Mouse (Mus musculus) splenic B cell, adult 2 months (primary cell): Measurements from ENCODE around the gene Adprhl2.

Experiments
- DNase-seq: peaks from one replicate; pipeline ENCODE4 v3.0.0-alpha.2; 2011; ENCODE audit warnings: low read depth, low spot score
- H3K27me3 ChIP-seq: 2 replicates; pipeline ENCODE4 v1.6.1; 2012; ENCODE audit warnings: mild to moderate bottlenecking, low read length, moderate library complexity, mixed read lengths; ENCODE audit not compliant: control insufficient read depth, poor library complexity, insufficient read depth, severe bottlenecking
- H3K36me3 ChIP-seq: 2 replicates; pipeline ENCODE4 v1.6.1; 2012; ENCODE audit warnings: mild to moderate bottlenecking, low read length, moderate library complexity, mixed read lengths; ENCODE audit not compliant: control insufficient read depth, poor library complexity, insufficient read depth, severe bottlenecking

Gene Adprhl2

DNA sequence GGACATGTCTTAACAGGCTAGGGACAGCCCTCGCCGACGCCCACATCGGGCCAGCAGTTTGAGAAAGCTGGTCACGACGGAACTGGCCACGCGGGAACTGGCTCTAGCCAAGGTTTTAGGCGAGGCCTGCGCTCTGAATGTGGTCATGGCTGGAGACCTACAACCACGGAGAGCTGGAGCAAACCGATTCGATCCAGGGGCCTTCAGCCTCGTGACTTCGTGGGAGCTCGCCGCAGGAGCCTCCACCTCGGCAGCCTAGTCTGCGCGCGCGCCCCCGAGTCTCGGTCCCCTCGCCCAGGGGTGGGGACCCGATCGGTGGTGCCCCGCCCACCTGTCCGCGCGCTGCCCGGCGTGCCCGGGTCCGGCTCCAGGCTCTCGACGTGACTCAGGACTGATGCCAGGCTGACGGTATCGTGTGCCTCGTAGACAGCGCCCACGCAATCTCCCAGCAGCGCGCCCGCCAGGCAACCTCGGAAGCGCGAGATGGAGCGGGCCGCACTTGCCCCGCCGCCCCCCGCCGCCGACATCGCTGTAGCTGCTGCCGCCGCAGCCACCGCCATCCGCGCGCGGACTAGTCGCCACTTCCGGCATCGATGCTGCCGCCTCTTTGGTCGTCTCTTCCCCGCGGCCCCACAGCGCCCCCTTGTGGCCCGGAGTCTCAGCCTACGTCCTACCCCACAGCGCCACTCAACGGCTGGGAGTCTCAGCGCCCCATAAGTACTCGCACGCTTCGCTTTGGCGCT, at the start of gene Adprhl2:
Gene Adprhl2, minus strand, starts transcription at position 593 of the 743 bp plus-strand sequence.
- peak; percentile 98 for DNase-seq
- H3K27me3 ChIP-seq: no peaks in the 10 kb centered on the region
- no peaks in the 10 kb centered on the region for H3K36me3 ChIP-seq

DNA sequence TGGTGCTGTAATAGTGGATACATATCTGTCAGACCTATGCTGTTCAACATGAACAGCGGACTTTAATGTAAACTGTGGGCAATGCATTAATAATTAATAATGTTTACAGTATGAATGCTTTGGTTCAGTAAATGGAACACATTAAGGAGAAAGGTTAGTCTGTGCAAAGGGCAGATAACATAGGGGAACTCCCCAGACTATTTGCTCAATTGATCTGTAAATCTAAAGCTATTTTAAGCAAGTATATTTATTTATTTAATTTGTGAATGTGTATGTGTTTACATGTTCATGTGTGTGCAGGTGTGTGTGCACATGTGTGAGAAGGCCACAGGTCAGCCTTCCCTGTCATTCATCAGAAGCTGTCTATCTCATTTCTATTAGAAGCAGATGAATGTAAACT, 38.6 kb upstream of the Adprhl2 start:
- DNase-seq: no peak
- Histone ChIP-seq H3K36me3 (peaks cover 5% of the 10 kb centered on the region), H3K27me3 (no peaks in the 10 kb centered on the region)

GRCm38 (mm10) chr4:126343451-126343850, 21.9 kb upstream of the Adprhl2 start:
- DNase-seq: no peak
- Histone ChIP-seq H3K27me3 (no peaks in the 10 kb centered on the region), H3K36me3 (no peaks in the 10 kb centered on the region)

DNA sequence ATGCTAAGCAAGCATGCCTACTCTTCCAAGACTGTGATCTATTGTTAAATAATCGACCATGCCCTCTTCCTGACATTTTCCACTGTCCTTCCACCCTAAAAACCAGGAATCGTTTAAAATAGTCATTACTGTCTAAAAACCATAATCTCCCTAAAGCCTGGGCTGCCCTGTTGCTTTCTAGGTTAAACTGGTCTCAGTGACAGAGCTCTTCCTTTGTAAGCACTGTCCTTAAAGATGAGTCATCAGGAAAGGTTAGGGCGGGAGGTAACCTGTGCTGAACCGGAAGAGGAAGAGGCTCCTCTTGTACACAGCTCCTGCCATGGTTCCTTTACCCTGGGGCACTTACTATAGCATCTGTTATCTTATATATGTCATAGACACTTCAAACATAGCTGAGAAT, 18.0 kb upstream of the Adprhl2 start:
- H3K27me3 ChIP-seq: no peaks in the 10 kb centered on the region
- no peak for DNase-seq
- H3K36me3 ChIP-seq: no peaks in the 10 kb centered on the region

GRCm38 (mm10) chr4:126332358-126332757, 10.9 kb upstream of the Adprhl2 start:
- DNase-seq: peak; percentile 28
- no peaks in the 10 kb centered on the region for H3K36me3 ChIP-seq
- no peaks in the 10 kb centered on the region for H3K27me3 ChIP-seq

DNA sequence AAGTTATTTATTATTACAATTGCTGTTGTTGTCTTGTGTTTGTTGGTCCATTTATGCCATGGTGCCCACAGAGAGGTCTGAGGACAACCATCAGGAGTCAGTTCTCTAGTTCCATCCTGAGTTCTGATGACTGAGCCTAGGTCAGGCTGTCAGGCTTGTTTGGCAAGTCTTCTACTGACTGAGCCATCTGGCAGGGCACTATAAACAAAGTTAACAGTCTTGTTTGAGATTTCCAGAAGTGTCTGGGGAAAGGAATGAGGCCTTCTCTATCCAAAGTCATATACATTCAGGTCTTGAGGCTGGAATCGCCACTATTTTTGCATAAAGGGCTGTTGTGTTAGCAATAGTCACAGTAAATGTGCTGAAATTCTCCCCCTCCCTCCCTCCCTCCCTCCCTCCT, 10.2 kb upstream of the Adprhl2 start:
- no peak for DNase-seq
- Histone ChIP-seq H3K36me3 (no peaks in the 10 kb centered on the region), H3K27me3 (no peaks in the 10 kb centered on the region)

- DNase-seq: no peak
- Histone ChIP-seq H3K36me3 (no peaks in the 10 kb centered on the region), H3K27me3 (no peaks in the 10 kb centered on the region)
Observed at GRCm38 (mm10) chr4:126330295-126330694, 8.8 kb upstream of the Adprhl2 start.

DNA sequence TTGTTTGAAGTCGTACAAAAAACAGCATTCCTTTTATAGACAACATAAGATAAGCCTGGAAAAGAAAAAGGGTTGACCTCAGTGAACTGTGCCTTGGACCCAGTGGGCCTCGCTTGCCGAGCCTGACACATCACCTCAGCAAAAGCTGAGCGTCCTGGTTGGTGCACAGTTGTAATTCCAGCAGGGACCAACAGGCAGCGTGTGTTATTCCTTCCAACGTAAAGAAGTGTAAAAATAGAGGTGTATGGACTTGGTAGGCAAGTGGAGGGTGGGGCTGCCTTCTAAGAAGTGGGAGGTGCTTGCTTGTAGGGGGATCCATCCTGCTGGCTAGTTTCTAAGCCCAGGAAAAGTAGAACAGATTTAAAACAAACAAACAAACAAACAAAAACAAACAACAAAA, 4.5 kb upstream of the Adprhl2 start:
- H3K27me3 ChIP-seq: no peaks in the 10 kb centered on the region
- no peak for DNase-seq

GRCm38 (mm10) chr4:126325281-126325861, 3.9 kb upstream of the Adprhl2 start, which contains the start of gene Tekt2:
Gene Tekt2 (minus strand): TSS chr4:126325688.
- H3K36me3 ChIP-seq: no peaks in the 10 kb centered on the region
- DNase-seq: no peak
- H3K27me3 ChIP-seq: no peaks in the 10 kb centered on the region

More for the DNA sequence above, 4.5 kb upstream of the Adprhl2 start:
- H3K36me3 ChIP-seq: no peaks in the 10 kb centered on the region

- DNase-seq: no peak
- no peaks in the 10 kb centered on the region for H3K27me3 ChIP-seq
- no peaks in the 10 kb centered on the region for H3K36me3 ChIP-seq
Observed at GRCm38 (mm10) chr4:126324861-126325260, 3.4 kb upstream of the Adprhl2 start.

GRCm38 (mm10) chr4:126322646-126323045, 1.1 kb upstream of the Adprhl2 start:
- DNase-seq: no peak
- Histone ChIP-seq H3K36me3 (no peaks in the 10 kb centered on the region), H3K27me3 (no peaks in the 10 kb centered on the region)

- H3K36me3 ChIP-seq: no peaks in the 10 kb centered on the region
- no peaks in the 10 kb centered on the region for H3K27me3 ChIP-seq
- DNase-seq: no peak
Observed at GRCm38 (mm10) chr4:126321854-126322511, 480 bp upstream of the Adprhl2 start.

GRCm38 (mm10) chr4:126319806-126320205, 1.7 kb downstream of the Adprhl2 start:
- Histone ChIP-seq H3K27me3 (no peaks in the 10 kb centered on the region), H3K36me3 (no peaks in the 10 kb centered on the region)
- no peak for DNase-seq

GRCm38 (mm10) chr4:126316443-126317040, 5.0 kb downstream of the Adprhl2 start:
- DNase-seq: no peak
- Histone ChIP-seq H3K36me3 (no peaks in the 10 kb centered on the region; the same call in none of the 2 replicates), H3K27me3 (no peaks in the 10 kb centered on the region)

DNA sequence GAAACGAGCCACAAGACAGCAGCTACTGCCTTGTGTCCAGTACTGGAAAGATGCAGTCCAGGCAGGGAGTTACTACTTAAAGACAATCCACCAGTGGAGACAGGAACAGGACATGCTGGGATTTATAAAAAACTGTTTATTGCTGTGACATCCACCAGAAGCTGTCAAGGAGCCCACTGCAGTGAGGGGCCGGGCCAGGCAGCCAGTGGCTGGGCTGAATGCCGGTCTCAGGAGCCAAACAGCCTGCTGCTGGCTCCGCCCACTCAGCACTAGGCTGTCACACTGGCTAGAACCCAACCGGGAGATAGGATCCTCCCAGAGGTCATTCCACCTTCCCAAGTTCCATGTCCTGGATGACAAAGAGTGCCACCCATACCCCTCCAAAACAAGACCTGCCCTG, 5.6 kb downstream of the Adprhl2 start:
- DNase-seq: no peak

More for the DNA sequence above, 5.6 kb downstream of the Adprhl2 start:
- no peaks in the 10 kb centered on the region for H3K27me3 ChIP-seq
- H3K36me3 ChIP-seq: no peaks in the 10 kb centered on the region; the same call in none of the 2 replicates
